Mouse (Mus musculus): ENCODE results near the gene Desi1. TPM values are rescaled to one million over a fixed set of nuclear protein-coding genes. Genes with fewer than 3 reads are reported as not detected.

Gene Desi1
- polyA plus RNA-seq, 1 experiment from 2014 or later = 51.0 TPM

DNA sequence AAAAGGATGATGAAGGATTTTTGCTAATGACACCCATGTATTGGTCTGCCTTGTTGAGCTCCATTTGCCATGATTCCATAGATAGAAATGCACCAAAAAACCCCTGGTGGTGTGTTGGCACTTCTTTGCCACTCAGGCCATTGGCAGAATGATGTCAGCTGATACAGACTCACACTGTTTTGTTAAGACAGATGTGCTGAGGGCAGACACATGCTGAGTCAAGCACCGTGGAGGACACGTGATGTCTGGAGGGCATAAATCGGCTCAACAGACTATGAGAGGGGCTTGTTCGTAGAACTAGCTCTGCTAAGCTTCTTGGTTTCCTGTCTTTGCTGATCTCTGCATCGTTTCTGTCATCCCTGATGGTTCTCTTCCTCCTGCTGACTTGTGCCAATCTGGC is 18.9 kb upstream of the Desi1 start:
- Histone ChIP-seq H3K9me3 (ENCODE audit: control insufficient read depth, low read length) (no peaks in the 10 kb centered on the region), H3K27ac (replicated peaks; ENCODE audit: low read depth, low read length) (no peak overlapping the region)
- 75% methylated on average over 5 of the region's 5 CpGs for WGBS

DNA sequence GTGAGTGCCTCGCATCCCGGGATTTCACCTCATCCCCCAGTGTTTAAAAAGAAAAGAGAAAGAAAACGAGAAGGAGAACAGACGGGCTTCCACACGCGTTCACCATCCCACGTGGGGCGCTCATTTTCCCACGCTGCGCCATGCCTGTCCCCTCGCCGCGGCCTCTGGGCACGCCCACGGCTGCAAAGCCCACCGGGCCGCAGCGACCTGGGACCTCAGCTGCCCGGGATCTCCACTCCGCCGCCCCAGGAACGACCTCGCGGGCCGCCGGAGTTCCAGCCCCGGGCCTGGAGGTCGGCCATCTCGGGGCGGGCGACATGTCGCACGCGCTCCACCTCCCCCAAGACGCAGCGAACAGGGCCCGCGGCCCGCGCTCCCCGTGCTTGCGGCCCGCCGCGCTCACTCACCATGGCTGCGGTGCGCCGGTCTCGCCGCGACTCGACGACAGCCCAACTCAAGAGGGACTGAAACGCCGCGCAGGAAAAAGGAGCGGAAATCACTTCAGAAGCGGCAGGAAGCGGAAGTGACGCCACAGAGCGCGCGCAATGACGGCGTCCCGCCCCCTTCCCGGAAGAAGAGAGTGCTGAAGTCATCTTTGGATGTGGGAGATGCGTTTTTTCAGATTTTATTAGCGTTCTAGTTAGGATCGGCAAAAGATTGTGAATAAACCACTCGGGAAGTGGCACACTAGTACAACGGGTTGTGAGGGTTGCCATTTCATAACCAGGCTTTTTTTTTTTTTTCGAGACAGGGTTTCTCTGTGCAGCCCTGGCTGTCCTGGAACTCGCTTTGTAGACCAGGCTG is 13.6 kb upstream of the Desi1 start, which contains the start of gene Snu13:
Gene Snu13 (minus strand): TSS at position 519 of the 804 bp plus-strand sequence.
- Histone ChIP-seq H3K4me1 (ENCODE audit: control insufficient read depth, insufficient read depth, low read length) (peaks cover 13% of the 10 kb centered on the region), H3K27me3 (ENCODE audit: control insufficient read depth, insufficient read depth, low read length) (no peaks in the 10 kb centered on the region), H3K36me3 (ENCODE audit: control insufficient read depth, insufficient read depth, low read length) (peaks cover 16% of the 10 kb centered on the region), H3K4me3 (replicated peaks; ENCODE audit: low read depth, low read length) (peak within 1 kb of the TSS; percentile 98), H3K9ac (replicated peaks; ENCODE audit: low read length) (peak within 1 kb of the TSS; percentile 84), H3K4me2 (ENCODE audit: low read length) (peak within 1 kb of the TSS; percentile 96), H3K27ac (replicated peaks; ENCODE audit: low read depth, low read length) (peak within 1 kb of the TSS; percentile 78), H3K9me3 (ENCODE audit: control insufficient read depth, low read length) (no peaks in the 10 kb centered on the region)
- ATAC-seq (ENCODE audit: low FRiP score, low TSS enrichment) (peak; percentile 83; the same call in 1 of the 2 replicates), DNase-seq (peak; percentile 96)
- WGBS = under 1% methylated on average over 74 of the region's 74 CpGs

More for the DNA sequence above, 18.9 kb upstream of the Desi1 start:
- ATAC-seq (ENCODE audit: low FRiP score, low TSS enrichment) = no peak
- Histone ChIP-seq H3K4me2 (ENCODE audit: low read length) (no peak overlapping the region), H3K9ac (replicated peaks; ENCODE audit: low read length) (no peak overlapping the region), H3K4me1 (ENCODE audit: control insufficient read depth, insufficient read depth, low read length) (no peaks in the 10 kb centered on the region), H3K27me3 (ENCODE audit: control insufficient read depth, insufficient read depth, low read length) (no peaks in the 10 kb centered on the region), H3K36me3 (ENCODE audit: control insufficient read depth, insufficient read depth, low read length) (no peaks in the 10 kb centered on the region), H3K4me3 (replicated peaks; ENCODE audit: low read depth, low read length) (no peak overlapping the region)
- DNase-seq = no peak

DNA sequence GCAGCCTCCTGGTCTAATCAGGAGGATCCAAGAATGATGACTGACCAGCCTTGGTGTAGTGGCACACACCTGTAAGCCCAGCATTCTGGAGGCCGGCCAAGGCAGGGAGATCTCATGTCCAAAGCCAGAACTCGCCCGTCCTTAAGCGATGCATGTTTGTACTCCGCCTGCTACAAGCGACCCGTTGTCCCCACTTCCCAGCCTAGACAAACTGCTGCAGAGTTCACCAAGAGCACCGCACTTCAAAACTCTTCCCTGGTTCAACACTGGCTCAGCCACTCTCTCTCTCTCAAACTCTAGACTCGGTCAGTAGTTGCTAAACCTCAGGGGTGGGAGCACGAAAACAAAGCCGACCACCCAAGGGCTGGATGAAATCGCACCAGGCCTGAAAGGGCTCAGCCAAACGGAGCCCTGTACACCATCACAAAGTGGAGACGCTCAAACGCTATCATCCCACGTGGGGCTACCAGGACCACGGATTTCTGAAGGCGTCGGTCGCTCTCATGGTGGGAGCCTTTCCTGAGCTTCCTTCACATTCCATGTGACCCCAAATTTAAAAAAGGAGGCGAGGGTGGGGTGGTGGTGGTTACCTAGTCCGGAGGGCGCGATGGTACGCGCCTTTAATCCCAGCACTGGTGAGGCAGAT is 12.7 kb upstream of the Desi1 start:
- 6% methylated on average over 26 of the region's 26 CpGs for WGBS
- ATAC-seq (ENCODE audit: low FRiP score, low TSS enrichment) (peak; percentile 17; the same call in 1 of the 2 replicates), DNase-seq (no peak)
- H3K4me2 ChIP-seq (ENCODE audit: low read length) = peak overlapping the region; percentile 96
- peak overlapping the region; percentile 84 for H3K9ac ChIP-seq (replicated peaks; ENCODE audit: low read length)
- peaks cover 17% of the 10 kb centered on the region for H3K36me3 ChIP-seq (ENCODE audit: control insufficient read depth, insufficient read depth, low read length)
- H3K27me3 ChIP-seq (ENCODE audit: control insufficient read depth, insufficient read depth, low read length) = no peaks in the 10 kb centered on the region
- H3K4me3 ChIP-seq (replicated peaks; ENCODE audit: low read depth, low read length) = peak overlapping the region; percentile 98
- H3K4me1 ChIP-seq (ENCODE audit: control insufficient read depth, insufficient read depth, low read length) = peaks cover 13% of the 10 kb centered on the region
- no peaks in the 10 kb centered on the region for H3K9me3 ChIP-seq (ENCODE audit: control insufficient read depth, low read length)
- peak overlapping the region; percentile 78; the same call in 1 of the 2 replicates for H3K27ac ChIP-seq (replicated peaks; ENCODE audit: low read depth, low read length)

DNA sequence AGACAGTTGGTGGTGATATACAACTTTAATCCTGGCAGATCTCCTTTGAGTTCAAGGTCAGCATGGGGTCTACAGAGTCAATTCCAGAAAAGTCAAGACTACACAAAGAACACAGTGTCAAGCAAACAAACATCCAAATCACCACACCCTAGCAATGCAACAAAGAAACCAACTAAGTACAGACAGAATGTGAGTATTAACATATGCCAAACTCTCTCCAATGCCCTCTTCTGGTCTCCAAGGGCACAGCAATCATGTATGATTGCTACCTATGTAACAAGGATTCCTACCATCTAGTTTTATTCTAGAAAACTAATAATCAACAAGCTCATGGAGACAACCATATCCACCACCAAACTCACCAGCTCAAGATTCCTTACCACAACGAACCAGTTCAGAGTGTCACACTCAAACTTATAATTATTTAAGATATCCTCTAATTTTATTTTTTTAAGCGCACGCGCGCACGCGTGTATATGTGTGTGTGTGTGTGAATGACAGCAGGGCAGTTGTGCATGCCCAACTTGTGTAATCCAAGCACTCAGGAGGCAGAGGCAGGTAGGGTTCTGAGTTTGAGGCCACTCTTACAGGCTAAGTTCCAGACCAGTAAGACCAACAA is 10.6 kb upstream of the Desi1 start:
- Histone ChIP-seq H3K4me2 (ENCODE audit: low read length) (no peak overlapping the region), H3K9ac (replicated peaks; ENCODE audit: low read length) (no peak overlapping the region), H3K36me3 (ENCODE audit: control insufficient read depth, insufficient read depth, low read length) (peaks cover 34% of the 10 kb centered on the region), H3K27ac (replicated peaks; ENCODE audit: low read depth, low read length) (no peak overlapping the region), H3K4me1 (ENCODE audit: control insufficient read depth, insufficient read depth, low read length) (peaks cover 13% of the 10 kb centered on the region), H3K4me3 (replicated peaks; ENCODE audit: low read depth, low read length) (no peak overlapping the region), H3K27me3 (ENCODE audit: control insufficient read depth, insufficient read depth, low read length) (no peaks in the 10 kb centered on the region), H3K9me3 (ENCODE audit: control insufficient read depth, low read length) (no peaks in the 10 kb centered on the region)
- no peak for ATAC-seq (ENCODE audit: low FRiP score, low TSS enrichment)
- WGBS = 98% methylated on average over 7 of the region's 7 CpGs
- DNase-seq = peak; percentile 34

DNA sequence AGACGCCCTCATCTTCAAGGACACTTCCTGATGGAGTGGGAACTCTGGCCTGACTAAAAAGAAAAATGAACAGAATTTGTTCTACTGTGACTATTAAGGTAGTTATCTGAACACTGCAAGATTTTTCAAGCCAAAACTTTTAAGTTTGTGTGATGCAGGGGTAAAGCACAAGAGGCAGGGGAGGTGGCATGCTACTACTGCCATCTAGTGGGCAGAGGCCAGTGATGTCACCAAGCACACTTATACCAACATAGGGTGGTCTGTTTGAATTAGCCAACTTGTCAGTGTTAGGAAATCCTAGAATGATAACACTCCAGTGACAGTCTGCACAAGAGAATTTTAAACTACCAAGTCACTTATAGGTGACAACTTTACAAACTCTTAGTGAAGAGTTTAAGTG is 7.0 kb upstream of the Desi1 start:
- WGBS = 95% methylated on average over 1 of the region's 1 CpGs
- Histone ChIP-seq H3K27me3 (ENCODE audit: control insufficient read depth, insufficient read depth, low read length) (no peaks in the 10 kb centered on the region), H3K27ac (replicated peaks; ENCODE audit: low read depth, low read length) (no peak overlapping the region), H3K4me1 (ENCODE audit: control insufficient read depth, insufficient read depth, low read length) (0 out of 2 replicates have a peak, but pooled peaks cover 3% of the 10 kb centered on the region), H3K9ac (replicated peaks; ENCODE audit: low read length) (no peak overlapping the region), H3K4me3 (replicated peaks; ENCODE audit: low read depth, low read length) (no peak overlapping the region), H3K9me3 (ENCODE audit: control insufficient read depth, low read length) (no peaks in the 10 kb centered on the region), H3K36me3 (ENCODE audit: control insufficient read depth, insufficient read depth, low read length) (peaks cover 64% of the 10 kb centered on the region), H3K4me2 (ENCODE audit: low read length) (no peak overlapping the region)
- DNase-seq (peak; percentile 80), ATAC-seq (ENCODE audit: low FRiP score, low TSS enrichment) (no peak)

DNA sequence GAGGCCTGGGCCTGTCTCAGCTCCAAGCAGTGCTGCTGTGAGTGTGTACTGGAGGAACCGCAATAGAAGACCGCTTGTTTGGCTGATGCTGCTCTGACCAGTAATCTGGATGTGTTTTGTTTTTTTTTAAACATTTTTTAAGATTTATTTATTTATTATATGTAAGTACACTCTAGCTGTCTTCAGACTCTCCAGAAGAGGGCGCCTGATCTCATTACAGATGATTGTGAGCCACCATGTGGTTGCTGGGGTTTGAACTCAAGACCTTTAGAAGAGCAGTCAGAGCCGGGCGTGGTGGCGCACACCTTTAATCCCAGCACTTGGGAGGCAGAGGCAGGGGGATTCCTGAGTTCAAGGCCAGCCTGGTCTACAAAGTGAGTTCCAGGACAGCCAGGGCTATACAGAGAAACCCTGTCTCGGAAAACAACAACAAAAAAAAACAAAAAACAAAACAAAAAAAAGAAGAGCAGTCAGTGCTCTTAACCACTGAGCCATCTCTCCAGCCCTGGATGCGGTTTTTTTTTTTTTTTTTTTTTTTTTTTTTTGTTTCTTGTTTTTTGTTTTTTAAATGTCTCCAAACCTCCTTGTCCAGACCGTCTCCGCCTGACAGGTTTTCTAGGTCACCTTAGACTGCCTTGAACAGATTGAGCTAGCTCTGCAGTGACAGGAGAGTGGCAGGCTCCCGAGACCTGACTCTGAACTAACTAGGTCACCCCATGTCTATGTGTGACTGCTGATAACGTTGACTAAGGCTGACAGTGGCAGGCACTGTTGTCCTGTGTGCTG is 2.4 kb upstream of the Desi1 start:
- Histone ChIP-seq H3K4me3 (replicated peaks; ENCODE audit: low read depth, low read length) (no peak overlapping the region), H3K27me3 (ENCODE audit: control insufficient read depth, insufficient read depth, low read length) (no peaks in the 10 kb centered on the region), H3K36me3 (ENCODE audit: control insufficient read depth, insufficient read depth, low read length) (peaks cover 75% of the 10 kb centered on the region), H3K4me1 (ENCODE audit: control insufficient read depth, insufficient read depth, low read length) (no peaks in the 10 kb centered on the region), H3K9ac (replicated peaks; ENCODE audit: low read length) (no peak overlapping the region), H3K27ac (replicated peaks; ENCODE audit: low read depth, low read length) (no peak overlapping the region), H3K9me3 (ENCODE audit: control insufficient read depth, low read length) (no peaks in the 10 kb centered on the region), H3K4me2 (ENCODE audit: low read length) (no peak overlapping the region)
- no peak for ATAC-seq (ENCODE audit: low FRiP score, low TSS enrichment)
- DNase-seq = peak; percentile 63
- WGBS = 81% methylated on average over 12 of the region's 12 CpGs

DNA sequence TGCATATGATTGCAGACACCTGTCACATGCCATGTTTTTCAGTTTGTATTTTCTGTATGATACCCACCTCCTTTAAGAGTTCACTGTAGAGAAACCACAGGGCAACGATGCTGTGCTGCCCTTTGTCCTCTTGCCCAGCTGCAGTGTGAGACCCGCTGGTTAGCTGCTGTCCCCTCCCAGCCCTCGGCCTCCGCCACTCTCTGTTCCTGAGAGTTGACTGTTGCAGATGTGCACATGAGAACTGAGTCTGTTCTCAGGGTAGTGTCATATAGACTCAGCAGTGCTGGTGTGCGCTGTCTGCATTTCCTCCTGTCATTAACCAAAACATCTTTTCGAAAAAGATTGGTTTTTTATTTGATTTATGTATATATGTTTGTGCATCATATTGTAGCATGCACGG is 1.3 kb downstream of the Desi1 start:
- H3K4me2 ChIP-seq (ENCODE audit: low read length) = no peak overlapping the region
- no peaks in the 10 kb centered on the region for H3K4me1 ChIP-seq (ENCODE audit: control insufficient read depth, insufficient read depth, low read length)
- peaks cover 75% of the 10 kb centered on the region for H3K36me3 ChIP-seq (ENCODE audit: control insufficient read depth, insufficient read depth, low read length)
- DNase-seq (no peak), ATAC-seq (ENCODE audit: low FRiP score, low TSS enrichment) (no peak)
- no peaks in the 10 kb centered on the region for H3K9me3 ChIP-seq (ENCODE audit: control insufficient read depth, low read length)
- no peak overlapping the region for H3K9ac ChIP-seq (replicated peaks; ENCODE audit: low read length)
- 92% methylated on average over 7 of the region's 7 CpGs for WGBS
- H3K27me3 ChIP-seq (ENCODE audit: control insufficient read depth, insufficient read depth, low read length) = no peaks in the 10 kb centered on the region
- no peak overlapping the region for H3K27ac ChIP-seq (replicated peaks; ENCODE audit: low read depth, low read length)
- H3K4me3 ChIP-seq (replicated peaks; ENCODE audit: low read depth, low read length) = no peak overlapping the region

DNA sequence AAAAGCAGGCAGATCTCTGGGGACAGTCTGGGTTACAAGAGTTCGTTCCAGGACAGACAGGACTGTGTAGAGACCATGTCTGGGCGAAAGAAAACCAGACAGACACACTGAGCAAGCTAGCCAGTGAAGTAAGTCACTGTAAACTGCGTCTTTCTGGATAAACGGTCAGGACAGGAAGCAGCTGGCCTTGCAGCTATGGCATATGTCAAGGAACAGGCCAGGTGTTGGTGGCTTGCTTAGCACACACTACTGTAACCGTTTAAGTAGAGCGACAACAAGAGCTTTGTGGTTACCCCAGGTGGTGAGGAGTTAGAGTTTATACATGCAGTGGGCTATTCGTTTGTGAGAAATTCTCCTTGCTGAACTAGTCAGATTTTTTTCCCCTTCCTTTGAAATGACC is 5.9 kb downstream of the Desi1 start:
- Histone ChIP-seq H3K4me2 (ENCODE audit: low read length) (no peak overlapping the region), H3K4me1 (ENCODE audit: control insufficient read depth, insufficient read depth, low read length) (no peaks in the 10 kb centered on the region), H3K9ac (replicated peaks; ENCODE audit: low read length) (no peak overlapping the region), H3K36me3 (ENCODE audit: control insufficient read depth, insufficient read depth, low read length) (peaks cover 89% of the 10 kb centered on the region), H3K9me3 (ENCODE audit: control insufficient read depth, low read length) (no peaks in the 10 kb centered on the region), H3K4me3 (replicated peaks; ENCODE audit: low read depth, low read length) (no peak overlapping the region), H3K27me3 (ENCODE audit: control insufficient read depth, insufficient read depth, low read length) (no peaks in the 10 kb centered on the region), H3K27ac (replicated peaks; ENCODE audit: low read depth, low read length) (no peak overlapping the region)
- WGBS = 95% methylated on average over 7 of the region's 7 CpGs
- DNase-seq (no peak), ATAC-seq (ENCODE audit: low FRiP score, low TSS enrichment) (no peak)

Measured in midbrain, embryonic 14.5 days (tissue).